Mouse (Mus musculus): ENCODE measurements around the gene Bcl3.
A peak's percentile ranks its signal among the peaks of the same experiment; 100 is the strongest.

Bcl3 gene

GRCm38 (mm10) chr7:19831837-19832236 is 9.3 kb upstream of the Bcl3 start:
- no peak for DNase-seq

DNA sequence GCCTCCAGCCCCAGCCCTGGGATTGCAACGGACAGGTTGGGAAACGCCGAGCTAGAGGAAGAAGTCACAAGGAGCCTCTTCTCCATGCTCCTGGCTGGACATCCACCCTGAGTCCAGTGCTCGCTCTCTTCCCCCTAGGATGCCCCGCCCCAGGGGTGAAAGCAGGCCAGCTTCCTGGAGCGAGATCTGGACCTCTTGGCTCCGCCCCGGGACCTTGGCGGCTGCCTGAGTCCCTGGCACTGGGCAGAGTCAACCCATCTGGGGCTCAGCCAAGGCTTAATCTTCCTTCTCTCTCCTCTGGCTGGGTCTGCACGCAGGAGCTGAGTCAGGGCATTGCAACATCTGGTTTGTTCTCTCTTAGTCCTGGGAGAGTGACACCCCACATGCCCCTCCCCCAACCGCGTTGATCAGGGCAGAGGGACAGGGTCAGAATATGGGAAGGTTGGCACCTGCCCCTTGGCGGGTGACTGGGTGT is 8.1 kb upstream of the Bcl3 start:
- DNase-seq, result peak; percentile 95 to 96

GRCm38 (mm10) chr7:19829694-19830093 is 7.1 kb upstream of the Bcl3 start:
- no peak for DNase-seq

- no peak for DNase-seq
Observed at GRCm38 (mm10) chr7:19826756-19827155, 4.2 kb upstream of the Bcl3 start.

- DNase-seq, result peak; percentile 90 to 91
Observed at GRCm38 (mm10) chr7:19824182-19824973, 1.8 kb upstream of the Bcl3 start.

- DNase-seq, result peak in 1 of 2 experiments; percentile 30
Observed at GRCm38 (mm10) chr7:19823256-19824181, 949 bp upstream of the Bcl3 start.

DNA sequence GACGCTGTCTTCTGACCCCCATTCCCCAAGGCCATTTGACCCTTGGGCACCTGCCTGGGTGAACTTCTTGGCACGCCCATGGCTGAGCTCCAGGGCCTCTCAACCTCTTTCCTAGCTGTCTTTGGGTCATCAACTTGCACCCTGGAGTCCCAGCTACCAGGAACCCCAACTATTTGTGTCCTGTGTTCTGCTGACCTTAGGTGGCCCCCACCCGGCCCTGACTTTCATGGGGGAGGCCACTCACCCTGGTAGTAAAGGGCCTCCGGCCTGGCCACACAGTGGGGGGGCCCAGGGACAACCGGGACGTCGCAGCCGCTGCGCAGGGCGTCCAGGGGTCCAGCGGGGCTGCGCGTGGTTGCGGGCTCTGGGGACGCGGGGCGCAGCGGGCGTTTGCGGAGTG is 377 bp downstream of the Bcl3 start:
- no peak for DNase-seq

GRCm38 (mm10) chr7:19821633-19822032 is 937 bp downstream of the Bcl3 start:
- DNase-seq, result no peak

DNA sequence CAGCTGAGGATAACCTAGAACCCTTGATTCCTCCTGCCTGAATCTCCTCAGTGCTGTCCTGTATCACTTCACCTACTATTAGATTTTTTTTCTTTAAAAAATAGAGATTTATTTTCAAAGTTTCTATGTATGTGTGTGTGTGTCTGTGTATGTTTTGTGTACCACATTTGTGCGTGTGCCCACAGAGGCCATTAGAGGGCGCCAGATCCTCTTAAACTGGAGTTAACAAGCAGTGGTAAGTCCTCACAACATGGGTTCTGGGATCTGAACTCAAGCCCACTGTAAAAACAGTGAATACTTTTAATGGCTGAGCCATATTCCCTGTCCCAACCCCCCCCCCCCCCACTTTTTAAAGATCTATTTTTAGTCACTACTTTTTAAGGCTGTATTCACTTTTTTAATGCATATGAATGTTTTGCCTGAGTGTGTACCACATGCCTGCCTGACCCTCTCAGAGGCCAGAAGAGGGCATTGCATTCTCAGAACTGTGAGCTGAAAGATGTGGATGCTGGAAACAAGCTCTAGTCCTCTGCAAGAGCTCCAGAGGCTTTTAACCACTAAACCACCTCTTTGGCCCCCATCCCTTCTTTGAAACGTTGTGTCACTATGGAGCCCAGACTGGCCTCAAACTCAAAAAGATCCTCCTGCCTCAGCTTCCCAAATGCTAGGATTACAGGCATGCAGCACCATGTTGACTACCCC is 2.1 kb downstream of the Bcl3 start:
- DNase-seq, result no peak

DNA sequence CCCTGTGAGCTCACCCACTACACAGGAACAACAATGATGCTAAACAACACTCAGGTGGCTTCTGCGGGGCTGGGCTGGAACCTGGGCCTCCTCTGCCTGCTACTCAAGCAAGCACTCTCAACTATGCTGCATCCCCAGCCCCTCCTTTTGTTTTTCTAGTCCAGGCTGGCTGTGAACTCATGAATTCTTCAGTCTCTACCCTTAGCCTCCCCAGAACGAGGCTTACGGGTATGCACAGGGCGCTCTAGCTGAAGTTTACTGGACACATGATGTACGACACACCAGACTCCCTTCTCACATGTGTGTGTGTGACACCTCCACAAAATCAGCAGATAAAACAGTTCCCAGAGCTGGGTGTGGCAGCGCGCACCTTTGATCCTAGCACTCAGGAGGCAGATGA is 3.7 kb downstream of the Bcl3 start:
- DNase-seq, result no peak

DNA sequence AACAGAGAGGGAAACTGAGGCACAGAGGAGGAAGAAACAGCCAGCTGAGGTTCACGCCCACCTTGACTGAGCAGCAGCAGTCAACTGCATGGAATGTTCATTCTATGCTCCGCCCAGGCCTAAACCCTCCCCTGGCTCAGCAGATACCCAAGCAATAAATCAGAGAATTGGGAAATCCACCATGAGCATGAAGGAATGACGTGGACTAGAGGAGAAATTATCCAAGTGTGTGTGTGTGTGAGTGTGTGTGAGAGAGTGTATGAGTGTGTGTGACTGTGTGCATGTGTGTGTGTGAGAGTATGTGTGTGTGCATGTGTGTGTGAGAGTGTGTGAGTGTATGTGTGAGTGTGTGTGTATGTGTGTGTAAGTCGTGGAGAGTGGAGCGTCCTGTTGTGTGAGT is 4.1 kb downstream of the Bcl3 start:
- DNase-seq, result no peak

GRCm38 (mm10) chr7:19817382-19818105 is 5.0 kb downstream of the Bcl3 start:
- DNase-seq, result no peak

DNA sequence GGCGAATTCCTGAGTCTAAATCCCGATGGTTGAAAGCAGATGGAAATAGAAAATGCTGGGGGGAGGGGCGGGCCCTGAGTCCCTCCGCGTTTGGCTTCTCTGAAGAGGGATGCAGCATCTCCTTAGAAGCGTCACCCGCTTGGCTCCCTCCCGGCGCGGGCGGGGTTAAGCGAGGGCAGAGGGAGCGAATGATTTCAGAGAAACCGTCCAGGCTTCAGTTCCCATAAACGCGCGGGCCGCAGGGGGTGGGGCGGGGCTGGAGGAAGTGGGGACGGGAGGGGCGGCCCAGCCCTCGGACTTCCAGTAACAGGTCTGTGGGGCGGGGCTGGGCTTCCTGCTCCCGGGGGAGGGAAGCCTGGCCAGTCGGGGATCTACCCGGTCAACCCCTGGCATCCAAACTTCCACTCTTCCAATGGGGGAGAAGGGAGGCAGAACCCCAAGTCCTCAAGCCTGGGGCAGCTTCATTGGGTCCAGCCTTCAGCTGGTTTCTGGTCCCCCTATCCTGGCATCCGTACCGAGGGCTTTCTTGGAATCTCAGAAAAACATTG is 6.3 kb downstream of the Bcl3 start:
- peak; percentile 82 to 85 for DNase-seq

- no peak for DNase-seq
Observed at GRCm38 (mm10) chr7:19815296-19816223, 7.0 kb downstream of the Bcl3 start.

GRCm38 (mm10) chr7:19813579-19814122 is 8.9 kb downstream of the Bcl3 start:
- no peak for DNase-seq

DNA sequence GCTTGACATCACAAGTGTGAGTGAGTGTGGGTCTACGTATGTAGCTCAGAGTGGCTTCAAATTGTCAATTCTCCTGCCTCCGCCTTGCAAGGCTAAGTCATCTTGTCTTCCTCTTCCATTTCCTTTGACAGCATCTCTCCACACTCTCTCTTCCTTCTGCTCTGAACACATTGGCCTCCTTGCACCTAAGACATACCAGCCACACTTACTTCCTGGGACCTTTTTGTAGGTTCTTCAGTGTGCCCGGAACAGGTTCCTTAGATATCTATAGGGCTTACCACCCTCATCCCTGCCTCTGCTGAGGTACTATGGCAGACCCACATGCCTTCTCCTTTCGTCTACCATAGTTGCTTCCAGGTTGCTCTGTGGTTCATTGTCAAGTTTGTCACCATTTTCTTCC is 9.4 kb downstream of the Bcl3 start:
- no peak for DNase-seq

- DNase-seq, result peak; percentile 72 to 85
Observed at GRCm38 (mm10) chr7:19811114-19811513, 11.5 kb downstream of the Bcl3 start.

DNA sequence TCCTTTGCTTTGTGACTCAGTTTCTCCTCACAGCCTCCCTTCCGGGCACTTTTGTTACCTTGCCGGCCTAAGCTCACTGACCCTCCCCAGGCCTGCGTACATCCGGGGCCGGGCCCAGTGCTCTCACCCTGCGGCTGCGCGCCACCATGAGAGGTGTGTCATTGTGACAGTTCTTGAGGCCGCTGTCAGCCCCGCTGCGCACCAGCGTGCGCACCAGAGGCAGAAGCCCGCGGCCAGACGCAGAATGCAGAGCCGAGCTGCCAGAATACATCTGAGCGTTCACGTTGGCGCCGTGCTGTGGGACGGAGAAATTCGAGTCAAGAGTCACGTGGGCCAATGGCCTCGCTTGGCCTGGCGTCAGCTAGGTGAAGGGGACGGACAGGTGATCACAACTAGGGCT is 13.2 kb downstream of the Bcl3 start:
- DNase-seq, result peak in 1 of 2 experiments; percentile 44

- DNase-seq, result no peak
Observed at GRCm38 (mm10) chr7:19806356-19806969, 16.1 kb downstream of the Bcl3 start.

- peak in 1 of 2 experiments; percentile 80 for DNase-seq
Observed at GRCm38 (mm10) chr7:19802995-19803394, 19.6 kb downstream of the Bcl3 start.

All from kidney, adult 8-10 months (tissue).